Mouse (Mus musculus) ovary, postnatal 10 days (tissue): ENCODE data around the gene Ankrd13c.
"Not testable (repeated sequence)": the region's sequence is repeated elsewhere in the genome, so short reads cannot be mapped to it uniquely, and the experiment has no call there.

ENCODE experiments used
- DNase-seq: peaks from one replicate; pipeline ENCODE4 v3.0.0; 2022; ENCODE audit warnings: low spot score

The Ankrd13c gene

GRCm38 (mm10) chr3:157946843-157947358 is at the start of gene Ankrd13c:
Gene Ankrd13c (plus strand): TSS chr3:157947239.
- DNase-seq = peak; percentile 80

- no peak for DNase-seq
These were observed 49.4 kb upstream of the Ankrd13c start for GRCm38 (mm10) chr3:157897645-157898044.

DNA sequence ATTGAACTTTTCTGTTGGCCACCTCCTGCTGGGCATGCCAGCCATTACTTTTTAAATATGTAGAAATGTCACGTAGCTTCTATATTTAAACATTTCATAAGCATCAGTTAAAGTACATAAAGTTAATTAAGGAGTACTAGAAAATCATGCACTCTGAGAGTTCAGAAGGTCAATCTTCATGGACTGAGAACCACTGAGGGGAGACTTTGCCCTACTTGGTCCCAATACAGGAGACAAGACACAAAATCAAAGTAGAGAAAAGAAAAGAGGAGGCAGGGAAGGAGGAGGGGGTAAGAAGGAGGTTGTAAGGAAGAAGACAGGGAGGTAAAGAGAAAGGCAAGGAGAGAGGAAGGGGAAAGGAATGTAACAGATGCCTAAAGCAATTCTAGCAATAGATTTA is 47.1 kb upstream of the Ankrd13c start:
- DNase-seq = no peak

DNA sequence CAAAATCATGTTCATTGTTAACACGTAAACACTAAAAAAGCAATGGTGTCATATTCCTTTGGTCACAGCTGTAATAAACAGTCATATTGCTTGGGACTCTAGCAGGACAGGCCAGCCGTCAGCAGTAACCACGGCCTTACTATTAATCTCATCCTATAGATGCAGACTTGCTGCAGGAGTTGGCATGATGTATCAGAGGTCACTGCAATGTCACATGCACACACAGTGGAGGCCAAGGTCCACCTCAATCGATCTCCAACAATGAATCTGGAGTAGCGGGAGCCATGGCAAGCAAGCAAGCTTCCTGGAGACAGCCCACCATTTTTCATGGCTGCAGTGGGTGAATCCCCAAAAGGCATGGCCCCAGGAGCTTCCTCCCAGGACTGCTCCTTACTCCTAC is 45.3 kb upstream of the Ankrd13c start:
- DNase-seq = no peak

GRCm38 (mm10) chr3:157908166-157908565 is 38.9 kb upstream of the Ankrd13c start:
- no peak for DNase-seq

DNA sequence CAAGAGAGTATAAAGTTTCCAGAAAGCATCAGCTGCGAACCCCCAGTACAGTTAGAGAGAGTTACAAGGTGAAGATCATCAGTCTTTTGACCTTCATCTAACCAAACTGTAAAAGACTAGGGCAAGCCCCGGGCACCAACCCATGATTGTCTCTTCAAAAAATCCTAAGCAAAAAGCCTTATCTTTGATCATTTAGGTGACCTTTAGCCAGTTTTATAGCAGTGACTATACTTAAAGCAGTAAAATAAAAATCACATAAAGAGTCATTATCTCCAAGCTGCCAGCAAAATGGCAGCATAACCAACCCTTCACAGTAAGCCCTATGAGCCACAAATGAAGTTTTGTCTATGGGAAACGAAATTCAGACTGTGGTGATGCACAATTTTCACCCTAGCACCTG is 36.8 kb upstream of the Ankrd13c start:
- DNase-seq = no peak

DNA sequence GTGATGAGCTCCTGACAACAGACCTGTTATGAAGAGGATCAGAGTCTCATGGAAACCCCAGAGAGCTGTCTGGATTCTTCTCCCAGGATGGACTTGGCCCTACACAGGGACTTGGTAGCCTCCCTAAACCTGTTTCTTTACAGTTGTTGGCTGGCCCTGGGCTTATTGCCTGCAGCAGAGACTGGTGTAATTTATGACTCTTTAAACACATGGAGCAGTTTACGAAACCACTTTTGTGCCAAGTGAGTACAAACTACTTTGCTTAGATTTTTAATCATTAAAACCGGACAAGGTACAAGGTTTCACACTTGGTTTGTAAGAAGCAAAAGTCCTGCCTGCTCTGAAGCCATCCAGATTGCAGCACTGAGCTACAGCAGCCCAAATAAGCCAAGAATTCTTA is 34.9 kb upstream of the Ankrd13c start:
- no peak for DNase-seq

GRCm38 (mm10) chr3:157916336-157916735 is 30.7 kb upstream of the Ankrd13c start:
- DNase-seq = no peak

GRCm38 (mm10) chr3:157921376-157921775 is 25.7 kb upstream of the Ankrd13c start:
- DNase-seq = no peak

DNA sequence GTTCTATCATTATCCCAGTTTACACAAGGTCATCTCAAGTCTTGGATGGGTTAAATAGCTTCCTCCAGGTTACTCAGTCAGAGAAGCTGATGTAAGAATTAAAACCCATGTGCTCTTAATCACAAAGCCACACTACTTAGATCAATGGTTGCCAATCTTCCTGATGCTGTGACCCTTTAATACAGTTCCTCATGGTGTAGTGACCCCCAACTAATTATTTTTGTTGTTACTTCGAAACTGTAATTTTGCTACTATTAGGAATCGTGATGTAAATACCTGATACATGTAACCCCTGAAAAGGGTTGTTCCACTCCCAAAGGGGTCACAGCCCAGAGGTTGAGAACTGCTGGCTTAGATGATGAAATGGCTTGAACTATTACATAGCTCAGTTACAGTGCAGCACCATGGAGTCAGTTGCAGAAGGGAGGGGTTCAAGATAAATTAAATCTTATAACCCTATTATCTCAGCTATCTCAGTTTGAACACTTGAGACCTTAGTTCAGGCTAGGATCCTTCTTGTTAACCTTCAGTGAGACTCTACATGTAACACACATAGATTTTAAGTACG is 23.7 kb upstream of the Ankrd13c start:
- no peak for DNase-seq

GRCm38 (mm10) chr3:157924692-157925328 is 22.2 kb upstream of the Ankrd13c start, which contains the start of gene Cth:
Gene Cth (minus strand): TSS chr3:157925077.
- DNase-seq = peak; percentile 53

GRCm38 (mm10) chr3:157925706-157926510 is 21.1 kb upstream of the Ankrd13c start:
- no peak for DNase-seq

GRCm38 (mm10) chr3:157926761-157927160 is 20.3 kb upstream of the Ankrd13c start:
- DNase-seq = no peak

- DNase-seq = no peak
These were observed 18.3 kb upstream of the Ankrd13c start for GRCm38 (mm10) chr3:157928731-157929130.

GRCm38 (mm10) chr3:157929417-157929816 is 17.6 kb upstream of the Ankrd13c start:
- DNase-seq = no peak

- no peak for DNase-seq
These were observed 15.4 kb upstream of the Ankrd13c start for GRCm38 (mm10) chr3:157931592-157931991.

DNA sequence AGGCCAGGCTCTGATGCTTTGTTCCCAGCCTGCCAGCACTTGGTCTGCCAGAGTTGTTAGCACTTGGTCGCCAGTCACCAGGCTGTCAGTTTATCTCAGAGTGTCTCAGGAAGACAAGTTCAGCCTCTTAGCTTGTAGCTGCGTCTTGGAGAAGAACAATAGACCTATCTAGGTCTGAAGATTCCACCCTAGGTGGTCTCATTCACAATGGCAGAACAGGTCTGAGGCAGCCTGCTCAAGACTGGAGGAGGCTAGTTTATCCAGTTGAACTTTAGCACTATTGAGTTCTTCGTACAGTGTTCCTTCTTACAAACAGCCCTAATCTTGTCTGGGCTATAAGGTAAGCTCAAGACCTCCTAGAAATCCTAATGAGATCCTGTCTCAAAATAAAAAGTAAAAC is 15.0 kb upstream of the Ankrd13c start:
- no peak for DNase-seq

DNA sequence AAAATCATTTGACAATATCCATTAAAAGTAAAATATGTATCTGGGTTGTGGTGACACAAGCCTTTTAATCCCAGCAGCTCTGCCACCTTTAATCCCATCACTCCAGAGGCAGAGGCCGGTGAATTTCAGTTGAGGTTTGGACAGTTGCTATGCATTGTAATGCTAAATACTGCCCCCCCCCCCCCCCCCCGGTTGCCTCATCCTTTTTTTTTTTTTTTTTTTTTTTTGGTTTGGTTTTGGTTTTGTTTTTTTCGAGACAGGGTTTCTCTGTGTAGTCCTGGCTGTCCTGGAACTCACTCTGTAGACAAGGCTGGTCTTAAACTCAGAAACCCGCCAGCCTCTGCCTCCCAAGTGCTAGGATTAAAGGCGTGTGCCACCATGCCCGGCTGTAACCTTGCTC is 13.8 kb upstream of the Ankrd13c start:
- DNase-seq = not testable (repeated sequence)

GRCm38 (mm10) chr3:157934301-157934823 is 12.7 kb upstream of the Ankrd13c start:
- no peak for DNase-seq

DNA sequence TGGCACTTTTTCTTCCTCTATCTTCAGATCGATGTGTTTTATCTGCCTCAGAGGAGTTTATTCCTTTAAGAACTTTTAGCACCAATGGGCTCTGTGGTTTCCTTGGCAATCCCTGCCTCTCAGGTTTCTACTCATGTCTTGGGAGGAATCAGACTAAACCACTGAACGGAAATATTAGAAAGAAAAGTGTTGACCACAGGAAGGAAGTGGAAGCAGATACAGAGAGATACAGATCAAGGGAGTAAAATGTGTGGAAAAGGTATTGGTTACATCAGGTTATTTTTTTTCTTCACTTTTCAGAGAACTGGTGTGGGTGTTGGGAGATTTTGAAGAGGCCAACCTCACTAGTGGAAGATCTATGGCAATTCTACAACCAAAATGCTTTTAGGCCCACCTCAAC is 8.5 kb upstream of the Ankrd13c start:
- no peak for DNase-seq

DNA sequence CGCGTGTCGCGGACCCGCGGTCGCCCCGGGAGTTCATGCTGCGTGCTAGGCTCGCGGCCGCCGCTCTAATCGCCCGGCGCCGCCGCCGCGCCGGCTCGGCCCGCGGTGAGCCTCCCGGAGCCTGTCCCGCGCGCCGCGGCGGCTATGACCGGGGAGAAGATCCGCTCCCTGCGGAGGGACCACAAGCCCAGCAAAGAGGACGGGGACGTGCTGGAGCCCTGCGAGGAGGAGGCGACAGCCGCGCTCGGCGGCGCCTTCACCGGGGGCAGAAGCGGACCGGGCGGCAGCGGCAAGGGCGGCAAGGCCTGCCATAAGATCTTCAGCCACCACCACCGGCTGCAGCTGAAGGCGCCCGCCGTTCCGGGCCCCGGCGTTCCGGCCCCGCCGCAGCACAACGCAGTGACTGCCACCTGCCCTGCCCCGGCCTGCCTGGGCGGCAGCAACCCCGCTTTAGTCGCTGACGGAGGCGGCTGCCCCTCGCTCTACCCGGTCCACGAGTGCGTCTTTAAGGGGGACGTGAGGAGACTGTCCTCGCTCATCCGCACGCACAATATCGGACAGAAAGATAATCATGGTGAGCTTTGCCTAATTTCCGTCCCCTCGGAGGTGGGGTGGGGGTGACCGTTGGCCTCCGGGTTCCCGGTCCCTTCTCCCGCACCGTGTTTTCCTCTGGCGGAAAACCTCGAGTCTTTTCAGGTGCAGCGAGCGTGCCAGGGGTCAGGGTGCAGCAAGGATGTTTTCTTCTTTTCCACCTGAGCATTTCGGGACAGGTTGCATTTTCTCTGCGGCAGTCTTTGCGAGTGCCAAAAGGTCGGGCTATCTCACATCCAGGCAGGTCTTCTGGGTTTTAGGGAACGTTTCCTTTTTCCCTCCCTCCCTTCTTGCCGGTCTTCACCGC is 593 bp downstream of the Ankrd13c start:
- peak; percentile 21 for DNase-seq

- no peak for DNase-seq
These were observed 5.7 kb downstream of the Ankrd13c start for GRCm38 (mm10) chr3:157952716-157953115.
